ENCODE assay signal across 8 mouse cellular contexts in the genomic region with DNA sequence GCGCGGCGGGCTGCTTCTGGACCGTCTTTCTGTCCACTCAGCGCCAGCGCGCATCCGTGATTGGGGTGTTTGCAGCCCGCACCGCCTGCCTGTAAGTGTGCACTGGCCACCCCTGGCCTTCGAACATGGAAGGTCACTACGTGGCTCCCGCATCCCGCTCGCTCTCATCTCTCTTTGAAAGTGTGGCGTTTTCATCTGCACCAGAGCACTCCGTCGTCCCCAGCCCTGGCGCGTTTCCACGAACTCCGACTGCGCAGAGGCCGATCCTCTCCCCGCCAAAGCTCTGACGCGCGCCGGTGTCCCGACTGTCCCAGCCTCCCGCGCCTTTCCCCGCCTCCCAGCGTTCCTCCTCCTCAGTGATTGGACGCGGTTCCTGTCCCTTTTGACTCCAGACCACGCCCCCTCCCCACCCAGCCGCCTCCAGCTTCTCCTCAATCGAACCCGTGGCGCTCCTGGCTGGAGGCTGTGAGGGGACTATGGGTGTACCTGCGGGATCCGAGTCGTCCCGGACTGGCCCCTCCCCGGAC. TPM values are rescaled to one million over a fixed set of nuclear protein-coding genes. Genes with fewer than 3 reads are reported as not detected.
A peak's percentile ranks its signal among the peaks of the same experiment; 100 is the strongest.
DNase-seq lines count a peak whose midpoint lies in the region; ATAC-seq and TF ChIP-seq lines count a peak whose summit lies in the region.

A gene (plus strand): TSS at position 434 of the 527 bp plus-strand sequence.

- no peak for TF ChIP-seq CTCF in C2C12 (IDR thresholded peaks at IDR 0.05; ENCODE audit: control insufficient read depth, insufficient read depth, insufficient read length)
- TF ChIP-seq CTCF in brain, embryonic 14.5 days (IDR thresholded peaks at IDR 0.05; ENCODE audit: borderline replicate concordance, extremely low read depth, insufficient read depth, insufficient read length) = no peak
- TF ChIP-seq CTCF in kidney, postnatal 0 days (IDR thresholded peaks at IDR 0.05; ENCODE audit: low read depth) = no peak

- peak within 1 kb of the TSS; percentile 42 for H3K4me3 ChIP-seq in C2C12 (ENCODE audit: insufficient read depth, poor library complexity, severe bottlenecking)
- H3K4me3 ChIP-seq in erythroblast, embryonic 14.5 days (replicated peaks) = peak within 1 kb of the TSS; percentile 67
- peak within 1 kb of the TSS; percentile 88 for H3K4me3 ChIP-seq in heart, embryonic 12.5 days
- peak within 1 kb of the TSS; percentile 53 for H3K4me3 ChIP-seq in kidney, postnatal 0 days (replicated peaks; ENCODE audit: low read depth, low read length)
- H3K4me3 ChIP-seq in liver, embryonic 11.5 days (ENCODE audit: low read depth, low read length) = peak within 1 kb of the TSS; percentile 56
- peak within 1 kb of the TSS; percentile 57 for H3K4me3 ChIP-seq in stomach, embryonic 14.5 days (ENCODE audit: low read depth, low read length)

- H3K9me3 ChIP-seq in erythroblast, embryonic 14.5 days (ENCODE audit: control insufficient read depth, low read length) = peaks cover 6% of the 10 kb centered on the region; the same call in 1 of the 2 replicates
- no peaks in the 10 kb centered on the region for H3K9me3 ChIP-seq in heart, embryonic 12.5 days (replicated peaks)
- no peaks in the 10 kb centered on the region for H3K9me3 ChIP-seq in kidney, postnatal 0 days (replicated peaks; ENCODE audit: low read length)
- H3K9me3 ChIP-seq in liver, embryonic 11.5 days (ENCODE audit: control insufficient read depth, low read length) = no peaks in the 10 kb centered on the region
- no peaks in the 10 kb centered on the region for H3K9me3 ChIP-seq in stomach, embryonic 14.5 days (ENCODE audit: control insufficient read depth, low read depth, low read length)

- H3K4me1 ChIP-seq in erythroblast, embryonic 14.5 days (ENCODE audit: control insufficient read depth) = peaks cover 19% of the 10 kb centered on the region
- peaks cover 15% of the 10 kb centered on the region for H3K4me1 ChIP-seq in heart, embryonic 12.5 days (replicated peaks)
- H3K4me1 ChIP-seq in kidney, postnatal 0 days (replicated peaks; ENCODE audit: insufficient read depth, low read length) = 0 out of 2 replicates have a peak, but pooled peaks cover 3% of the 10 kb centered on the region
- 0 out of 2 replicates have a peak, but pooled peaks cover 11% of the 10 kb centered on the region for H3K4me1 ChIP-seq in liver, embryonic 11.5 days (replicated peaks; ENCODE audit: control insufficient read depth, insufficient read depth, low read length)
- peaks cover 7% of the 10 kb centered on the region for H3K4me1 ChIP-seq in stomach, embryonic 14.5 days (ENCODE audit: control insufficient read depth, insufficient read depth, low read length)

- DNase-seq in brain, embryonic 14.5 days (ENCODE audit: low read depth) = peak; percentile 98
- peak; percentile 97 for DNase-seq in kidney, postnatal 0 days (ENCODE audit: low spot score)
- DNase-seq in liver, embryonic 11.5 days (ENCODE audit: low spot score) = peak; percentile 99
- peak; percentile 75 for DNase-seq in naive thymus-derived CD4-positive, alpha-beta T cell, adult 2 months (ENCODE audit: low read depth)

- TF ChIP-seq POLR2A in brain, embryonic 14.5 days (IDR thresholded peaks at IDR 0.05; ENCODE audit: borderline replicate concordance, extremely low read depth, insufficient read depth, insufficient read length, poor library complexity, severe bottlenecking) = peak; percentile 11; the same call in 1 of the 2 replicates

- H3K79me2 ChIP-seq in C2C12 (ENCODE audit: control insufficient read depth, insufficient read depth) = no peaks in the 10 kb centered on the region

- no peaks in the 10 kb centered on the region for H3K79me3 ChIP-seq in C2C12 (ENCODE audit: low read depth)

- WGBS in heart, embryonic 12.5 days = under 1% methylated on average over 45 of the region's 46 CpGs
- under 1% methylated on average over 46 of the region's 46 CpGs for WGBS in kidney, postnatal 0 days
- under 1% methylated on average over 46 of the region's 46 CpGs for WGBS in liver, embryonic 11.5 days
- WGBS in stomach, embryonic 14.5 days = 1% methylated on average over 46 of the region's 46 CpGs

- ATAC-seq in heart, embryonic 12.5 days (ENCODE audit: insufficient number of reproducible peaks, low FRiP score) = peak; percentile 96
- ATAC-seq in kidney, postnatal 0 days (replicated peaks; ENCODE audit: low FRiP score, low read depth) = peak; percentile 94
- peak; percentile 97 for ATAC-seq in liver, embryonic 11.5 days (replicated peaks; ENCODE audit: low FRiP score)
- peak; percentile 94 for ATAC-seq in stomach, embryonic 14.5 days (ENCODE audit: insufficient number of reproducible peaks, insufficient read depth, low FRiP score, low read depth)

- H3K27ac ChIP-seq in heart, embryonic 12.5 days (ENCODE audit: poor library complexity, severe bottlenecking) = no peak within 1 kb of the TSS
- no peak within 1 kb of the TSS for H3K27ac ChIP-seq in kidney, postnatal 0 days
- H3K27ac ChIP-seq in liver, embryonic 11.5 days (ENCODE audit: low read depth, low read length) = peak within 1 kb of the TSS; percentile 38; the same call in 1 of the 2 replicates
- H3K27ac ChIP-seq in stomach, embryonic 14.5 days (ENCODE audit: low read length) = peak within 1 kb of the TSS; percentile 27; the same call in 1 of the 2 replicates

- peak within 1 kb of the TSS; percentile 100 for H3K4me2 ChIP-seq in heart, embryonic 12.5 days
- H3K4me2 ChIP-seq in kidney, postnatal 0 days (ENCODE audit: low read length) = peak within 1 kb of the TSS; percentile 97
- H3K4me2 ChIP-seq in liver, embryonic 11.5 days = peak within 1 kb of the TSS; percentile 80
- H3K4me2 ChIP-seq in stomach, embryonic 14.5 days (replicated peaks; ENCODE audit: low read depth, low read length) = peak within 1 kb of the TSS; percentile 99

- peak within 1 kb of the TSS; percentile 71 for H3K9ac ChIP-seq in heart, embryonic 12.5 days
- peak within 1 kb of the TSS; percentile 62 for H3K9ac ChIP-seq in kidney, postnatal 0 days (ENCODE audit: low read depth, low read length)
- peak within 1 kb of the TSS; percentile 49 for H3K9ac ChIP-seq in liver, embryonic 11.5 days (ENCODE audit: low read depth, low read length)
- H3K9ac ChIP-seq in stomach, embryonic 14.5 days (replicated peaks; ENCODE audit: low read depth, low read length) = peak within 1 kb of the TSS; percentile 53

- no peaks in the 10 kb centered on the region for H3K27me3 ChIP-seq in C2C12 (ENCODE audit: control insufficient read depth, insufficient read depth, insufficient read length)
- H3K27me3 ChIP-seq in erythroblast, embryonic 14.5 days (ENCODE audit: control insufficient read depth) = peaks cover 61% of the 10 kb centered on the region
- peaks cover 31% of the 10 kb centered on the region for H3K27me3 ChIP-seq in heart, embryonic 12.5 days (replicated peaks)
- H3K27me3 ChIP-seq in kidney, postnatal 0 days (ENCODE audit: insufficient read depth, low read length) = no peaks in the 10 kb centered on the region
- peaks cover 15% of the 10 kb centered on the region for H3K27me3 ChIP-seq in liver, embryonic 11.5 days (replicated peaks; ENCODE audit: control insufficient read depth, insufficient read depth, low read length)
- H3K27me3 ChIP-seq in stomach, embryonic 14.5 days (ENCODE audit: control insufficient read depth, insufficient read depth, low read length) = peaks cover 9% of the 10 kb centered on the region; the same call in 1 of the 2 replicates

- no peaks in the 10 kb centered on the region for H3K36me3 ChIP-seq in C2C12 (ENCODE audit: control insufficient read depth, insufficient read depth)
- H3K36me3 ChIP-seq in erythroblast, embryonic 14.5 days (ENCODE audit: control insufficient read depth) = no peaks in the 10 kb centered on the region
- no peaks in the 10 kb centered on the region for H3K36me3 ChIP-seq in heart, embryonic 12.5 days
- H3K36me3 ChIP-seq in kidney, postnatal 0 days (ENCODE audit: insufficient read depth, low read length) = no peaks in the 10 kb centered on the region
- no peaks in the 10 kb centered on the region for H3K36me3 ChIP-seq in liver, embryonic 11.5 days (ENCODE audit: control insufficient read depth, insufficient read depth, low read length)
- H3K36me3 ChIP-seq in stomach, embryonic 14.5 days (ENCODE audit: control insufficient read depth, insufficient read depth, low read length) = no peaks in the 10 kb centered on the region

- peak within 1 kb of the TSS; percentile 85 for H3ac ChIP-seq in C2C12 (ENCODE audit: control insufficient read depth, insufficient read length, low read depth)

TF ChIP-seq in C2C12, 6 proteins besides CTCF, POLR2A, EP300 and RAD21:
- no peak for TF ChIP-seq MYOD1 (IDR thresholded peaks at IDR 0.05; ENCODE audit: control insufficient read depth, insufficient read length, low read depth)
- TF ChIP-seq MAX (IDR thresholded peaks at IDR 0.05) = no peak
- TF ChIP-seq FOSL1 (IDR thresholded peaks at IDR 0.05; ENCODE audit: insufficient read depth, low read length, poor library complexity, severe bottlenecking) = no peak
- no peak for TF ChIP-seq MYOG (IDR thresholded peaks at IDR 0.05; ENCODE audit: control insufficient read depth, extremely low read depth, insufficient read length)
- TF ChIP-seq CEBPB (IDR thresholded peaks at IDR 0.05; ENCODE audit: low read depth) = no peak
- no peak for TF ChIP-seq USF1 (IDR thresholded peaks at IDR 0.05; ENCODE audit: low read depth)

RNA-seq across cellular contexts. Expression of the gene that starts here (rescaled TPM):
- polyA plus RNA-seq in C2C12 (2012; fragmentation: generic; extraction: Trizol) = 2.8 TPM
- 2.4 and 4.4 TPM in 2 replicates for polyA plus RNA-seq in brain, embryonic 14.5 days (2012; rRNA removed)
- not detected in 2 replicates for polyA plus RNA-seq in erythroblast, embryonic 14.5 days (2012)
- 0.47 and 1.7 TPM in 2 replicates for polyA plus RNA-seq in heart, embryonic 12.5 days (2016; fragmentation: Nextera tagmentation; extraction: Ambion mirVana)
- 0.68 and 0.79 TPM in 2 replicates for polyA plus RNA-seq in kidney, postnatal 0 days (2015; fragmentation: Nextera tagmentation; extraction: Ambion mirVana)
- 3.1 and 3.4 TPM in 2 replicates for polyA plus RNA-seq in liver, embryonic 11.5 days (2014; fragmentation: Nextera tagmentation; extraction: Ambion mirVana)
- 0.78 and 0.84 TPM in 2 replicates for polyA plus RNA-seq in stomach, embryonic 14.5 days (2014; fragmentation: Nextera tagmentation; extraction: Ambion mirVana)

Comparison
In these comparisons a context has a peak if more than half of its experiments do, and no peak if none do; other contexts are left out.
1. Peak in DNase-seq, ATAC-seq, H3K4me3 ChIP-seq, H3K9ac ChIP-seq and H3K4me2 ChIP-seq in kidney, postnatal 0 days; RNA of the gene not detected or under 1 TPM.
2. Peak in ATAC-seq, H3K4me3 ChIP-seq, H3K27ac ChIP-seq, H3K9ac ChIP-seq and H3K4me2 ChIP-seq in stomach, embryonic 14.5 days; RNA of the gene not detected or under 1 TPM.